Mouse (Mus musculus) embryonic facial prominence, embryonic 12.5 days (tissue): Measurements from ENCODE around the gene Ncoa1. TPM values are rescaled to one million over a fixed set of nuclear protein-coding genes. Genes with fewer than 3 reads are reported as not detected.

Experiments
- ATAC-seq: fragments of 200-750 bp; cut with Nextera tagmentation; 2 replicates; pipeline ENCODE4 v1.8.0; 2017; ENCODE audit not compliant: insufficient number of reproducible peaks, insufficient read depth, low FRiP score, low TSS enrichment
- H3K27ac ChIP-seq: fragments of 300-500 bp; sonication (generic); 2 replicates; pipeline ENCODE4 v1.5.1; 2016; ENCODE audit warnings: mild to moderate bottlenecking
- H3K27me3 ChIP-seq: fragments of 300-500 bp; sonication (generic); 2 replicates; pipeline ENCODE4 v1.6.1; 2016; ENCODE audit warnings: mild to moderate bottlenecking, moderate library complexity
- H3K36me3 ChIP-seq: fragments of 300-500 bp; sonication (generic); 2 replicates; pipeline ENCODE4 v1.6.1; 2016; ENCODE audit warnings: mild to moderate bottlenecking
- H3K4me1 ChIP-seq: fragments of 300-500 bp; sonication (generic); 2 replicates; pipeline ENCODE4 v1.6.1; 2016
- H3K4me2 ChIP-seq: fragments of 300-500 bp; sonication (generic); replicated peaks from 2 replicates; pipeline ENCODE4 v1.6.1; 2016; ENCODE audit warnings: mild to moderate bottlenecking, moderate library complexity
- H3K4me3 ChIP-seq: fragments of 300-500 bp; sonication (generic); 2 replicates; pipeline ENCODE4 v1.5.1; 2016; ENCODE audit warnings: mild to moderate bottlenecking
- H3K9ac ChIP-seq: fragments of 300-500 bp; sonication (generic); 2 replicates; pipeline ENCODE4 v1.6.1; 2016; ENCODE audit warnings: mild to moderate bottlenecking, moderate library complexity
- H3K9me3 ChIP-seq: fragments of 300-500 bp; sonication (generic); 2 replicates; pipeline ENCODE4 v1.6.1; 2016; ENCODE audit warnings: mild to moderate bottlenecking, moderate library complexity
- WGBS: fragments of 180-500 bp; shearing (Covaris S2); methylation state at CpG from one replicate; pipeline ENCODE4 v1.1.7; 2016; 5-methylcytosine and 5-hydroxymethylcytosine counted together
- polyA plus RNA-seq: library from polyadenylated mRNA; unstranded; fragments of >200 nt; fragmentation: Nextera tagmentation; extraction: Ambion mirVana; gene quantifications from 2 replicates; pipeline ENCODE4 v1.2.1, GENCODE M21; 2016

Gene Ncoa1
- polyA plus RNA-seq, 1 experiment from 2014 or later = 9.8 TPM

GRCm38 (mm10) chr12:4431978-4432377, 45.0 kb downstream of the Ncoa1 start:
- 80% methylated on average over 5 of the region's 5 CpGs for WGBS

GRCm38 (mm10) chr12:4430061-4430825, 46.7 kb downstream of the Ncoa1 start:
- Histone ChIP-seq H3K9me3 (no peaks in the 10 kb centered on the region), H3K4me3 (no peak overlapping the region), H3K36me3 (no peaks in the 10 kb centered on the region), H3K27me3 (no peaks in the 10 kb centered on the region), H3K4me2 (no peak overlapping the region), H3K9ac (no peak overlapping the region), H3K27ac (no peak overlapping the region), H3K4me1 (no peaks in the 10 kb centered on the region)
- ATAC-seq = no peak
- WGBS = 53% methylated on average over 3 of the region's 3 CpGs

More at GRCm38 (mm10) chr12:4431978-4432377, 45.0 kb downstream of the Ncoa1 start:
- no peak overlapping the region for H3K4me2 ChIP-seq
- no peaks in the 10 kb centered on the region for H3K9me3 ChIP-seq
- no peaks in the 10 kb centered on the region for H3K27me3 ChIP-seq
- no peak overlapping the region for H3K27ac ChIP-seq
- no peak for ATAC-seq
- no peaks in the 10 kb centered on the region for H3K36me3 ChIP-seq
- H3K4me1 ChIP-seq = no peaks in the 10 kb centered on the region
- H3K4me3 ChIP-seq = no peak overlapping the region
- no peak overlapping the region for H3K9ac ChIP-seq

- ATAC-seq = no peak
- H3K27me3 ChIP-seq = no peaks in the 10 kb centered on the region
- H3K4me2 ChIP-seq = no peak overlapping the region
- 92% methylated on average over 4 of the region's 4 CpGs for WGBS
- H3K4me3 ChIP-seq = no peak overlapping the region
- no peaks in the 10 kb centered on the region for H3K9me3 ChIP-seq
- H3K9ac ChIP-seq = no peak overlapping the region
- H3K4me1 ChIP-seq = peaks cover 12% of the 10 kb centered on the region; the same call in 1 of the 2 replicates
- H3K36me3 ChIP-seq = no peaks in the 10 kb centered on the region
- no peak overlapping the region for H3K27ac ChIP-seq
Observed at GRCm38 (mm10) chr12:4418824-4419223, 58.2 kb downstream of the Ncoa1 start.

- no peak overlapping the region for H3K4me2 ChIP-seq
- H3K9me3 ChIP-seq = no peaks in the 10 kb centered on the region
- no peak overlapping the region for H3K4me3 ChIP-seq
- ATAC-seq = no peak
- peaks cover 12% of the 10 kb centered on the region; the same call in 1 of the 2 replicates for H3K4me1 ChIP-seq
- 81% methylated on average over 3 of the region's 3 CpGs for WGBS
- no peaks in the 10 kb centered on the region for H3K27me3 ChIP-seq
- H3K27ac ChIP-seq = no peak overlapping the region
- no peak overlapping the region for H3K9ac ChIP-seq
- no peaks in the 10 kb centered on the region for H3K36me3 ChIP-seq
Observed at GRCm38 (mm10) chr12:4417626-4418263, 59.2 kb downstream of the Ncoa1 start.

GRCm38 (mm10) chr12:4407085-4407484, 69.9 kb downstream of the Ncoa1 start:
- no peaks in the 10 kb centered on the region for H3K9me3 ChIP-seq
- 71% methylated on average over 2 of the region's 2 CpGs for WGBS
- no peaks in the 10 kb centered on the region for H3K4me1 ChIP-seq

GRCm38 (mm10) chr12:4406155-4406554, 70.8 kb downstream of the Ncoa1 start:
- Histone ChIP-seq H3K27ac (no peak overlapping the region), H3K4me1 (no peaks in the 10 kb centered on the region), H3K4me2 (no peak overlapping the region), H3K36me3 (no peaks in the 10 kb centered on the region), H3K9ac (no peak overlapping the region), H3K9me3 (no peaks in the 10 kb centered on the region), H3K27me3 (no peaks in the 10 kb centered on the region), H3K4me3 (no peak overlapping the region)
- 77% methylated on average over 3 of the region's 3 CpGs for WGBS
- no peak for ATAC-seq

More at GRCm38 (mm10) chr12:4407085-4407484, 69.9 kb downstream of the Ncoa1 start:
- no peak overlapping the region for H3K27ac ChIP-seq
- no peak overlapping the region for H3K4me2 ChIP-seq
- H3K9ac ChIP-seq = no peak overlapping the region
- no peak overlapping the region for H3K4me3 ChIP-seq
- ATAC-seq = no peak
- no peaks in the 10 kb centered on the region for H3K27me3 ChIP-seq
- no peaks in the 10 kb centered on the region for H3K36me3 ChIP-seq

GRCm38 (mm10) chr12:4403206-4403605, 73.8 kb downstream of the Ncoa1 start:
- no peak for ATAC-seq
- 60% methylated on average over 4 of the region's 4 CpGs for WGBS
- Histone ChIP-seq H3K4me2 (no peak overlapping the region), H3K9ac (no peak overlapping the region), H3K4me3 (no peak overlapping the region), H3K36me3 (no peaks in the 10 kb centered on the region), H3K9me3 (no peaks in the 10 kb centered on the region), H3K4me1 (no peaks in the 10 kb centered on the region), H3K27me3 (no peaks in the 10 kb centered on the region), H3K27ac (no peak overlapping the region)

- H3K4me3 ChIP-seq = no peak overlapping the region
- H3K36me3 ChIP-seq = no peaks in the 10 kb centered on the region
- H3K9ac ChIP-seq = no peak overlapping the region
- H3K9me3 ChIP-seq = no peaks in the 10 kb centered on the region
- H3K4me1 ChIP-seq = no peaks in the 10 kb centered on the region
- H3K4me2 ChIP-seq = no peak overlapping the region
- no peak for ATAC-seq
- 75% methylated on average over 7 of the region's 7 CpGs for WGBS
- H3K27ac ChIP-seq = no peak overlapping the region
- no peaks in the 10 kb centered on the region for H3K27me3 ChIP-seq
Observed at GRCm38 (mm10) chr12:4396221-4396620, 80.8 kb downstream of the Ncoa1 start.

- no peak overlapping the region for H3K4me2 ChIP-seq
- H3K9me3 ChIP-seq = no peaks in the 10 kb centered on the region
- no peaks in the 10 kb centered on the region for H3K4me1 ChIP-seq
- no peaks in the 10 kb centered on the region for H3K27me3 ChIP-seq
- ATAC-seq = no peak
- H3K27ac ChIP-seq = no peak overlapping the region
- H3K36me3 ChIP-seq = no peaks in the 10 kb centered on the region
- H3K9ac ChIP-seq = no peak overlapping the region
- H3K4me3 ChIP-seq = no peak overlapping the region
- 69% methylated on average over 2 of the region's 2 CpGs for WGBS
Observed at GRCm38 (mm10) chr12:4392590-4392989, 84.4 kb downstream of the Ncoa1 start.

GRCm38 (mm10) chr12:4392074-4392473, 84.9 kb downstream of the Ncoa1 start:
- 78% methylated on average over 3 of the region's 3 CpGs for WGBS
- no peak for ATAC-seq
- Histone ChIP-seq H3K27ac (no peak overlapping the region), H3K4me1 (no peaks in the 10 kb centered on the region), H3K4me3 (no peak overlapping the region), H3K9ac (no peak overlapping the region), H3K4me2 (no peak overlapping the region), H3K36me3 (no peaks in the 10 kb centered on the region), H3K27me3 (no peaks in the 10 kb centered on the region), H3K9me3 (no peaks in the 10 kb centered on the region)

GRCm38 (mm10) chr12:4391256-4391655, 85.7 kb downstream of the Ncoa1 start:
- WGBS = 41% methylated on average over 4 of the region's 4 CpGs
- no peak for ATAC-seq

GRCm38 (mm10) chr12:4390721-4391120, 86.3 kb downstream of the Ncoa1 start:
- Histone ChIP-seq H3K9ac (no peak overlapping the region), H3K4me2 (no peak overlapping the region), H3K27ac (no peak overlapping the region), H3K27me3 (no peaks in the 10 kb centered on the region), H3K4me1 (peaks cover 5% of the 10 kb centered on the region; the same call in 1 of the 2 replicates), H3K36me3 (no peaks in the 10 kb centered on the region), H3K4me3 (no peak overlapping the region), H3K9me3 (no peaks in the 10 kb centered on the region)
- no peak for ATAC-seq
- 58% methylated on average over 5 of the region's 5 CpGs for WGBS

More at GRCm38 (mm10) chr12:4391256-4391655, 85.7 kb downstream of the Ncoa1 start:
- Histone ChIP-seq H3K36me3 (no peaks in the 10 kb centered on the region), H3K4me2 (no peak overlapping the region), H3K4me3 (no peak overlapping the region), H3K27me3 (no peaks in the 10 kb centered on the region), H3K4me1 (peaks cover 5% of the 10 kb centered on the region; the same call in 1 of the 2 replicates), H3K27ac (no peak overlapping the region), H3K9ac (no peak overlapping the region), H3K9me3 (no peaks in the 10 kb centered on the region)
